Mouse (Mus musculus) left cerebral cortex, postnatal 10 days (tissue): Measurements from ENCODE around the gene Frrs1. TPM values are rescaled to one million over a fixed set of nuclear protein-coding genes. Genes with fewer than 3 reads are reported as not detected.

Source experiments
- DNase-seq, 2 experiments: peaks; one replicate each; pipeline ENCODE4 v3.0.0; 2021 to 2022; ENCODE audit warnings: low spot score in 2 of 2, mixed read lengths in 1 of 2; ENCODE audit errors: extremely low spot score in 1 of 2
- intact Hi-C: fragments of 180-260 bp; cut with DNase I; formaldehyde crosslinking; loops from one replicate; pipeline ENCODE4 v1.15.1; 2025
- total RNA-seq, 2 experiments: library from RNA; stranded (reverse); gene quantifications; 2 replicates each; pipeline ENCODE4 v1.2.3; 2021

The Frrs1 gene
- total RNA-seq, 2 experiments from 2014 or later = 1.8 to 3.1 TPM

DNA sequence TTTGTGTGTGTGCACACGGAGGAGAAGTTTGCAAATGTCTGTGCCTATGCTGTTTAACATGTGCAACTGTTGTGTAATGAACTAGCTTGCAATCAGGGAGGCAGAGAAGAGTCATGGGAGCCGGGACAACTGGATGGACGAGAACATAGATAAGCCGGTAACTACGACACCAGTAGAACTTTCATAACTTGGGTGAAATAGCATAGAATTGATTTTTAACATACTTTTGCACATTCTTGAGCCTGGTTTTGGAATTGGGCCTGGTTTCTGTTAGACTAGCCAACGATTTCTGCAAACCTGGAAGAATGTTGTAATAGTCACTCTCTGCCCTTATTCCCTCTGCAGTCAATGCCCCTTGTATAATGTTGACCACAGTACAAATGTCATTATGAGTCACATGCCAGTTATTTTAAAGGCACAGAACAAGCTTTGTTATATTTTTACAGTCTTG lies 91.4 kb downstream of the Frrs1 start:
- intact Hi-C loops = no loop called here
- DNase-seq = no peak

DNA sequence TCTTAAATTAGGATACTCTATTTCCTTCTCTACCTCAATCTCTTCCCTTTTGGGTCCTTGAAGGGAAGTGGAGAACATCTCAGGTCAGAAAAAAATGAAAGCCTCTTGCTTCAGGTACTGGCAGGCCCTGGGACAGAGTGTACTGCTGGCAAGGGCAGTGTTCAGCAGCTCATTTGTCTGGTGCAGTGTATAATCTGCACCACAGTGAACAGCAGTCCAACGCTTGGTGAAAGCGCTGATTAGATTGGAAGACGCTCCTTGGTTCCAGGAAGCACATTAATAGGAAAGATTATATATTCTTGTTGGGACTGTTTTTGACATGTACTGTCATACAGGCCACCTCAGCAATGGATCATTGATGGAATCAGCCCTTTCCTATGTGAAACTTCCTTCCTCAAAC lies 92.2 kb downstream of the Frrs1 start:
- intact Hi-C loops = no loop called here

DNA sequence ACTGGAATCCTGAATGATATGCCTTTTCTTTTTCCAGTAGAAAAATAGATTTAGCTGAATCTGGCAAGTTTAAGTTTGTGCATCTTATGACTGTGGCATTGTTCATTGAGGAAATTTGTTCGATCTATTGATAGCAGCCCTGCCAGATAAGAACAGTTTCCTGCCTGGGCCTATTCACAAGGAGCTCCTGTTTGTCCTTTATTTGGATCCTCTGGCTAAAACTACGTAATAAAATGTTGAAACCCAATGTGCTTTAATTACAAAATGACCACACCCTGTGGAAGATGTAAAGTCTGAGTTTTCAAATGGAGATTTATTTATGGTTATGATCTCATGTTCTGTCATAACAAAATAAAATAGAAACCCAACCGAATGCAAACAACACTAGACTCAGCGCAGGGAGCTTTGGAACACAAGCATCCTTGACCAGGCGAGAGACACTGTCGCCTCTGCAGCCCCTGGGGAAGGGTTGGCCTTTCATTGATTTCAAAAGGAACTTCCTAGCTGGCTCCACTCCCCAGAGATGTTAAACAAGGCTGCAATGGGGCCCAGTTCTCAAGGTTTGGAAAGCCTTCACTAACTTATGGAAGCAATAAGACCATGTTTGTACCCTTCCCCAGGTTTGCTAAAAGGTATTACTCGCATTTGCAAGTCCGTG lies 93.1 kb downstream of the Frrs1 start:
- intact Hi-C loops = no loop called here
- DNase-seq = no peak

More for the DNA sequence above, 92.2 kb downstream of the Frrs1 start:
- no peak for DNase-seq

DNA sequence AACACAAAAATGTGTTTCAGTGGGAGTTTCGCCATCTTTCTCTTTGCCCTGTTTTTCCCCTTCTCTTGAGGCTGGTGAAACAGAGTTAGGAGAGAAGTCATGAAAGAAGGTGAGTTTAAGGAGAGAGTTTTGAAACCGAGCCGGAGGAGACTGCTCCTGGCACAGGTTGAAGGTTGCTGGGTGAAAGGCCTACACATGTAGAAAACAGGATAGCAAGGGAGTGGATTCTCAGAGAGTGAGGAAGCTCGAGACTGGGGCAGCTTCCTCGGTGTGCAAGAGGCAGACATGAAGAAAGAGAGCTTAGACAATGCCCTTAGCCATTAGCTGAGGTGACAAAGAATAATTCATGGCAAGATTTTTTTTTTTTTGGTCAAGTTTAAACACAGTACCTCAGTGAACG lies 94.1 kb downstream of the Frrs1 start:
- intact Hi-C loops = no loop called here
- no peak for DNase-seq

DNA sequence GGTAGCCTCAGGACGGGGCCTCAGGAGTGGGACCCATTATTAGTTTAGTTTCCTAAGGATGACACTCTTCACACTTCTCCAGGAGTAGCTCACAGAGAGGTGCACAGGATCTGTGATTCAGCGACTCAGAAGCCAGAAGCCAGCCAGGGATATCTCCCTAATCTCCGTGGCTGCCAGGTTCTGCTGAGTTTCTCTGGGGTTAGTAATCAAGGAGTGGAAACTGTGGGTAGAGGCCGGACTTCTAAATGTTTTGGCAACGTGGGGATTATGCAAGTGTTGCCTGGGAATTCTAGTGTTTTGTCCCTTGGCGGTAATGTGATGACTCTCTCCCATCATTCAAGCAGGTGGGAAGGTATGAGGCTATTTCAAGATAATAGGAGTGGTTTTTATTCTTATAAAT lies 95.8 kb downstream of the Frrs1 start:
- intact Hi-C loops = no loop called here
- no peak for DNase-seq

Other genes starting within 250 kb of the Frrs1 start
- 10 to 100 TPM; 14.6 to 14.9 TPM for gene Trmt13, start 244.9 kb upstream of the Frrs1 start, total RNA-seq
- gene Mfsd14a, start 196.8 kb upstream of the Frrs1 start, total RNA-seq = 10 to 100 TPM; 55.8 to 56.3 TPM
- gene Gm43191, start 178.2 kb upstream of the Frrs1 start, total RNA-seq = 1 to 10 TPM; 1.2 to 2.4 TPM
- 10 to 100 TPM; 13.3 to 13.6 TPM for gene Slc35a3, start 146.6 kb upstream of the Frrs1 start, total RNA-seq
- gene Agl, start 51.3 kb upstream of the Frrs1 start, total RNA-seq = 10 to 100 TPM; 25.5 to 26.1 TPM
- not detected for gene 4930455H04Rik, start 108.8 kb downstream of the Frrs1 start, total RNA-seq
- gene Palmd, start 109.5 kb downstream of the Frrs1 start, total RNA-seq = 10 to 100 TPM; 22.5 to 22.7 TPM